Mouse (Mus musculus) embryonic facial prominence, embryonic 12.5 days (tissue): ENCODE measurements around the gene Dkc1. TPM values are rescaled to one million over a fixed set of nuclear protein-coding genes. Genes with fewer than 3 reads are reported as not detected.

Source experiments
- ATAC-seq: fragments of 200-750 bp; cut with Nextera tagmentation; 2 replicates; pipeline ENCODE4 v1.8.0; 2017; ENCODE audit not compliant: insufficient number of reproducible peaks, insufficient read depth, low FRiP score, low TSS enrichment
- H3K27ac ChIP-seq: fragments of 300-500 bp; sonication (generic); 2 replicates; pipeline ENCODE4 v1.5.1; 2016; ENCODE audit warnings: mild to moderate bottlenecking
- H3K27me3 ChIP-seq: fragments of 300-500 bp; sonication (generic); 2 replicates; pipeline ENCODE4 v1.6.1; 2016; ENCODE audit warnings: mild to moderate bottlenecking, moderate library complexity
- H3K36me3 ChIP-seq: fragments of 300-500 bp; sonication (generic); 2 replicates; pipeline ENCODE4 v1.6.1; 2016; ENCODE audit warnings: mild to moderate bottlenecking
- H3K4me1 ChIP-seq: fragments of 300-500 bp; sonication (generic); 2 replicates; pipeline ENCODE4 v1.6.1; 2016
- H3K4me2 ChIP-seq: fragments of 300-500 bp; sonication (generic); replicated peaks from 2 replicates; pipeline ENCODE4 v1.6.1; 2016; ENCODE audit warnings: mild to moderate bottlenecking, moderate library complexity
- H3K4me3 ChIP-seq: fragments of 300-500 bp; sonication (generic); 2 replicates; pipeline ENCODE4 v1.5.1; 2016; ENCODE audit warnings: mild to moderate bottlenecking
- H3K9ac ChIP-seq: fragments of 300-500 bp; sonication (generic); 2 replicates; pipeline ENCODE4 v1.6.1; 2016; ENCODE audit warnings: mild to moderate bottlenecking, moderate library complexity
- H3K9me3 ChIP-seq: fragments of 300-500 bp; sonication (generic); 2 replicates; pipeline ENCODE4 v1.6.1; 2016; ENCODE audit warnings: mild to moderate bottlenecking, moderate library complexity
- WGBS: fragments of 180-500 bp; shearing (Covaris S2); methylation state at CpG from one replicate; pipeline ENCODE4 v1.1.7; 2016; 5-methylcytosine and 5-hydroxymethylcytosine counted together
- polyA plus RNA-seq: library from polyadenylated mRNA; unstranded; fragments of >200 nt; fragmentation: Nextera tagmentation; extraction: Ambion mirVana; gene quantifications from 2 replicates; pipeline ENCODE4 v1.2.1, GENCODE M21; 2016

Dkc1 gene
- polyA plus RNA-seq, 1 experiment from 2014 or later = 133 TPM

DNA sequence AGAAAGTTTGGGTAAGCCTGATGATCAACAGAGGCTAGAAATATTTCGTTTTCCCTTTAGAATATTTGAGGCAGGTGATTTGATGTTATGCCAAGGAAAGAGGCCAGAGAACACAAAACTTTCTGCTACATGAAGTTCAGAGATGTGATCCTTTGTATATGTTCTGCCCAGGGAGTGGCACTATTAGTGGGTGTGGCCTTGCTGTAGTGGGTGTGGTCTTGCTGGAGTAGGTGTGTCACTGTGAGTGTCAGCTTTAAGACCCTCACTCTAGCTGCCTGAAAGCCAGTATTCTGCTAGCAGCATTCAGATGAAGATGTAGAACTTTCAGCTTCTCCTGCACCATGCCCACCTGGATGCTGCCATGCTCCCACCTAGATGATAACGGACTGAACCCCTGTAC, 54.6 kb downstream of the Dkc1 start:
- Histone ChIP-seq H3K4me3 (no peak overlapping the region), H3K9ac (no peak overlapping the region), H3K27ac (no peak overlapping the region), H3K27me3 (no peaks in the 10 kb centered on the region), H3K36me3 (no peaks in the 10 kb centered on the region), H3K9me3 (no peaks in the 10 kb centered on the region), H3K4me2 (no peak overlapping the region), H3K4me1 (no peaks in the 10 kb centered on the region)
- 72% methylated on average over 2 of the region's 2 CpGs for WGBS
- ATAC-seq = no peak

GRCm38 (mm10) chrX:75152249-75152648, 56.6 kb downstream of the Dkc1 start:
- no peaks in the 10 kb centered on the region for H3K9me3 ChIP-seq
- H3K4me1 ChIP-seq = no peaks in the 10 kb centered on the region
- WGBS = 63% methylated on average over 1 of the region's 1 CpGs
- H3K27ac ChIP-seq = no peak overlapping the region
- H3K27me3 ChIP-seq = no peaks in the 10 kb centered on the region
- no peaks in the 10 kb centered on the region for H3K36me3 ChIP-seq
- no peak overlapping the region for H3K9ac ChIP-seq
- H3K4me2 ChIP-seq = no peak overlapping the region
- ATAC-seq = no peak
- no peak overlapping the region for H3K4me3 ChIP-seq

DNA sequence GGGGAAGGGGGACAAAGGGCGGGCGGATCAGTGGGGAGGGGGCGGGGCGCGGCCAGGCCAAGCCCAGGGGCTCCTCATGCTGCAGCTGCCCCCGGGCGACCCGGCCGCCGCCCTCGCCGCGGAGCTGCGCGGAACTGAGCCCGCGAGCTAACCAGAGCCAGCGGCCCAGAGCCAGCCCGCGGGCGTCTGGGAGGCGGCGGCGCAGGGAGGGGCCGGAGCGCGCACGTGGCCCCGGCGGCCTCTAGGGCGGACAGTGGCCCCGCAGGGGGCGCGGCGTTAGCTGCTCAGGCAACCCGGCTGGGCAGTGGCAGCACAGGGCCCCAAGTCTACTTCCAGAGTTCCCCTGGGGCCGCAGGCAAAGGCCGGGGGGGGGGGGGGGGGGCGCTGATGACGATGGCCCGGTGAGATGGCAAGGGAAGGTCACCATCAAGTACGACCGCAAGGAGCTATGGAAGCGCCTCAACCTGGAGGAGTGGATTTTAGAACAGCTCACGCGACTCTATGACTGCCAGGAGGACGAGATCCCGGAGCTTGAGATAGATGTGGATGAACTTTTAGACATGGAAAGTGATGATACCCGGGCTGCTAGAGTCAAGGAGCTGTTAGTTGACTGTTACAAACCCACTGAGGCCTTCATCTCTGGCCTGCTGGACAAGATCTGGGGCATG, 60.1 kb downstream of the Dkc1 start:
- H3K27ac ChIP-seq = no peak overlapping the region
- whole genome bisulfite sequencing = 15% methylated on average over 36 of the region's 49 CpGs
- peak; percentile 74; the same call in 1 of the 2 replicates for ATAC-seq

More for the DNA sequence above, 60.1 kb downstream of the Dkc1 start:
- Histone ChIP-seq H3K9ac (peak overlapping the region; percentile 50), H3K27me3 (no peaks in the 10 kb centered on the region), H3K4me1 (no peaks in the 10 kb centered on the region), H3K4me3 (peak overlapping the region; percentile 39), H3K9me3 (no peaks in the 10 kb centered on the region), H3K4me2 (peak overlapping the region; percentile 62), H3K36me3 (no peaks in the 10 kb centered on the region)

Other genes starting within 250 kb of the Dkc1 start
- 1.5 and 1.7 TPM in 2 replicates for gene Gab3, start 10.4 kb upstream of the Dkc1 start, polyA plus RNA-seq
- 39.7 and 40.7 TPM in 2 replicates for gene Mpp1, start 35.2 kb downstream of the Dkc1 start, polyA plus RNA-seq
- not detected in 2 replicates for gene Smim9, start 67.9 kb downstream of the Dkc1 start, polyA plus RNA-seq